Mouse (Mus musculus): ENCODE results near the gene Anxa11. TPM values are rescaled to one million over a fixed set of nuclear protein-coding genes. Genes with fewer than 3 reads are reported as not detected.
A peak's percentile ranks its signal among the peaks of the same experiment; 100 is the strongest.

Anxa11 gene
- polyA plus RNA-seq, 1 experiment: 62.5 TPM

DNA sequence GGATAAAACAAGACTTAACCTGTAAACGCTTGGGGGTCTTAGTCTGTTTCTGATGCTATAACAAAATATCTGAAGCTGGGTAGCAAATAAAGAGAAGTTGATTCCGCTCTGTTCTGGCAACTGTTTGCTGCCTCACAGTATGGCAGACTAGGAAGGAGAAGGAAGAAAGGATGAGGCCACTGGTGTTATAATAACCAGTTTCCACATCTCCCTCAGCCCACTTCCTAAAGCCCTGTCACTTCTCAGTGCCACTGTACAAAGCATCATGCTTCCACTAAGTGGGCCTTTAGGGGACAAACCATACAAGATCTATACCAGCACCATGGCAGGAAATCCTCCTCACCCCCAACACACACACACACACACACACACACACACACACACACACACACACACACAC, 8.5 kb downstream of the Anxa11 start:
- no peak for TF ChIP-seq POLR2A (IDR thresholded peaks at IDR 0.05; ENCODE audit: borderline replicate concordance, low read depth, low read length)
- no peak for TF ChIP-seq CTCF (IDR thresholded peaks at IDR 0.05; ENCODE audit: low read depth, low read length)
- H3K4me1 ChIP-seq (ENCODE audit: control insufficient read depth, insufficient read depth, low read length): peaks cover 29% of the 10 kb centered on the region

DNA sequence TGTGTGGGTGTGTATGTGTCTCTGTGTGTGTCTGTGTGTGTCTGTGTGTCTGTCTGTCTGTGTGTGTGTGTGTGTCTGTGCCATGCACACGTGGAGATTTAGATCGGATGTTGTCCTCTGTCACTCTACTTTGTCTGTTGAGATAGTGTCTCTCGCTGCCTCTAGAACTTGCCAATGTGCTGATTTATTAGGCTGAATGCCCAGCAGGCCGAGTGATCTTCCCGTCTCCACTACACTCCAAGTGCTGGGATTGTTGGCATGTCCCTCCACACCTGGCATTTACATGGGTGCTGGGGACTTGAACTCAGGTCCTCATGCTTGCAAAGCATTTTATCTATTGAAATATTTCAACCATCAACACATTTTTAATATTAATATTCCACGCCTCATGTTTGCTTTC, 9.2 kb downstream of the Anxa11 start:
- Histone ChIP-seq H3K27ac (ENCODE audit: insufficient read depth, low read depth, low read length) (no peak overlapping the region), H3K4me1 (ENCODE audit: control insufficient read depth, insufficient read depth, low read length) (peaks cover 35% of the 10 kb centered on the region), H3K4me3 (ENCODE audit: insufficient read depth, low read length) (no peak overlapping the region)
- TF ChIP-seq CTCF (IDR thresholded peaks at IDR 0.05; ENCODE audit: low read depth, low read length): no peak

More for the DNA sequence above, 8.5 kb downstream of the Anxa11 start:
- no peak overlapping the region for H3K27ac ChIP-seq (ENCODE audit: insufficient read depth, low read depth, low read length)
- H3K4me3 ChIP-seq (ENCODE audit: insufficient read depth, low read length): no peak overlapping the region

DNA sequence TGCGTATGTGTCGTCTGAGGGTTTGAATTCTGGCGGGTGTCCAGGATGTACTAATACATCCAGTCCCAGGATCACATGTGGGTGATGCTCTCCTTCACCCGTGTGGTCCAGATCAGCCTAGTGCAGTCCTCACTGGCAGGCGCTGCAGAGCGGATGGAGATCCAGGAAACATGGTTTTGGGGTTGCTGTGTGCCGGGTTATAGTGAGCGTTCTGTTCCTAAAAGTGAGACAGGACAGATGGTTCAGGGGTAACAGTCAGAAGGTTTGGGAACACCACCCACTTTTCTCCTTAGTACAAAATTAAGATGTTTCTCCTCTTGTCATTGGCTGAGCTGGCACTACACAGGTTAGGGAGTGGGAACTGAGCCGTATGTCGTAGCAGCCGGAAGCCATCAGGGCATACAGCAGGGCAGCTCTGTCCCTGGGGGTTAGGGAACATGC, 10.2 kb downstream of the Anxa11 start:
- Histone ChIP-seq H3K4me3 (ENCODE audit: insufficient read depth, low read length) (no peak overlapping the region), H3K4me1 (ENCODE audit: control insufficient read depth, insufficient read depth, low read length) (peaks cover 43% of the 10 kb centered on the region), H3K27ac (ENCODE audit: insufficient read depth, low read depth, low read length) (no peak overlapping the region)
- no peak for TF ChIP-seq POLR2A (IDR thresholded peaks at IDR 0.05; ENCODE audit: borderline replicate concordance, low read depth, low read length)
- TF ChIP-seq CTCF (IDR thresholded peaks at IDR 0.05; ENCODE audit: low read depth, low read length): no peak

DNA sequence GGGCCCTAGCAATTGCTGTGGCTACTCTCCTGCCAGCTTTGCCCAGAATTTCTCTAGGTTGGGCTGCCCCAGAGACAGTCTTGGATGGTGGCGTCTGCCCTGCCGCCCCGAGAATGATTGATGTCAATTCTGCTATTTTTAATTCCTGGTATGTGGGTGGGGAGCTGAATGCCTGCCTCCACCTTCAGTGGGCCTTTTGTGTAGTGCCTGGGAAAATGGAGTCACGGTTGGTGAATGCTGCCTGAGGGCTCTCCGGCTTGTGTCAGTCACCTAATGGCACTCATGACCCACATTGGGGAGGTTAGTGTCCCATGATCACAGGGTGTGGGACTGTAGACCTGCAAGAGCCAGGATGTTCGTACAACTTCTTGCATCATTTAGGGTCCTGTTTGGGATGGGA, 11.3 kb downstream of the Anxa11 start:
- no peak overlapping the region for H3K4me3 ChIP-seq (ENCODE audit: insufficient read depth, low read length)
- no peak overlapping the region for H3K27ac ChIP-seq (ENCODE audit: insufficient read depth, low read depth, low read length)
- H3K4me1 ChIP-seq (ENCODE audit: control insufficient read depth, insufficient read depth, low read length): peaks cover 51% of the 10 kb centered on the region
- TF ChIP-seq POLR2A (IDR thresholded peaks at IDR 0.05; ENCODE audit: borderline replicate concordance, low read depth, low read length): no peak

DNA sequence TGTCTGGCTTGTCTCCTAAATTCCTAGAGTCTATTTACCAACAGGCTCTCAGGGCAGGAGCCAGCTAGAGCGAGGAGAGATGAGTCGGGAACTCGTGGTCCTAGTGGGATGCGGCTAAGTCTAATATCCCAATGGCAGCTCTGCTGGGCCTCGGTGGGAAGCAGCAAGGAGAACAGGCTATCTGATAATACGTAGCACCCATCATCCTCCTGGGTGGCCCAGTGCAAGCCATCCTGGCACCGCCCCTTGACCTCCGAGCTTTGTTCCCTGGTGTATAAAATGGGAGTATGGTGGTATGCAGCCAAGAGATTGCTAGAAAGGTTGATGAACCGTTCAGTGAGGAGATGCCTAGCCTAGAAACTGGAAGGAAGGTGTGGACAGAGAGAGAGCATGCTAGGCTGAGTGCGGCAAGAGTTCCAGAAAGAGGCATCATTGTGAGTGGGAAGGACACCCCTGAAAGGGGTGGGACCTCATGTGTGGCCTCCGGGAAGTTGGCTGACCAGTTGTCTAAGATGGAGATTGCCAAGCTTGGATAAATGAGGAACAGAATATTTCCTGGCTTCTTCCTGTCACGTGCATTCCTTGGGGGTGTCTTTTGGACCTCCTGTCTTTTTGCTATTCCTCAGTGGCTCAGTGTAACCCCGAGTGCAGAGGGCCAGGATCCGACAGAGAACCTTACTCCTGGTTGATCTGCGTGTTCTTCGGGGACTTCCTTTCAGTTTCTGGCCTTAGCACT, 11.9 kb downstream of the Anxa11 start:
- H3K4me3 ChIP-seq (ENCODE audit: insufficient read depth, low read length): no peak overlapping the region
- TF ChIP-seq POLR2A (IDR thresholded peaks at IDR 0.05; ENCODE audit: borderline replicate concordance, low read depth, low read length): no peak
- no peak for TF ChIP-seq CTCF (IDR thresholded peaks at IDR 0.05; ENCODE audit: low read depth, low read length)
- peaks cover 51% of the 10 kb centered on the region for H3K4me1 ChIP-seq (ENCODE audit: control insufficient read depth, insufficient read depth, low read length)
- H3K27ac ChIP-seq (ENCODE audit: insufficient read depth, low read depth, low read length): no peak overlapping the region

DNA sequence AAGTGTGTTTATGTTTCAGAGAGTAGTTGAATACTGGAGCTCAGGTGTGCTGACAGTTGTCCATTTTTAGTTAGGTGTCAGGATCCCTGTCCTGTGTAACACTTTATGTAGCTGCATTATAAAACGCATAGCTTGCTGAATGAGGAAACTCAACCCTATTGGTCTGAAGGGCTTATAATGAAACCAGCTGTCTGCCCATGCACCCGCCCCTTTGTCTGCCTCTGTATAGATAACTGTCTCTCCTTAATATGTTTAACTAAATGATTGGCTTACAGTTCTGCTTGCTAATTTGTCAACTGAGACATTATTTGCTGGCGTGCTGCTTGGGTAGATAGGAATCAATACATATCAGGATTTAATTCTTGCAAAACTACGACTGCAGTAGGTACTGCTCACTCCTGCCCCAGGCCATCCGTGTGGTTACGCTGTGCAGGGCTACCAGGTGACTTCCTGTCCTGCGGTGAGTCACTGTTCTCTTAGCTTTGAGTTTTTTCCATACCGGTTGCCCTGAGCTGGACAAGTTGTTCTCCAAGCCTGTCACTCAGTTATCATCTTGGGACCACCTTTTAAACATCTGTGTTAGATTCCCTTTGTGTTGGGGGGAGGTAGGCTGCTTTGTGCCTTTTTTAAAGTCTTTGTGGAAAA, 13.4 kb downstream of the Anxa11 start:
- peaks cover 49% of the 10 kb centered on the region for H3K4me1 ChIP-seq (ENCODE audit: control insufficient read depth, insufficient read depth, low read length)

DNA sequence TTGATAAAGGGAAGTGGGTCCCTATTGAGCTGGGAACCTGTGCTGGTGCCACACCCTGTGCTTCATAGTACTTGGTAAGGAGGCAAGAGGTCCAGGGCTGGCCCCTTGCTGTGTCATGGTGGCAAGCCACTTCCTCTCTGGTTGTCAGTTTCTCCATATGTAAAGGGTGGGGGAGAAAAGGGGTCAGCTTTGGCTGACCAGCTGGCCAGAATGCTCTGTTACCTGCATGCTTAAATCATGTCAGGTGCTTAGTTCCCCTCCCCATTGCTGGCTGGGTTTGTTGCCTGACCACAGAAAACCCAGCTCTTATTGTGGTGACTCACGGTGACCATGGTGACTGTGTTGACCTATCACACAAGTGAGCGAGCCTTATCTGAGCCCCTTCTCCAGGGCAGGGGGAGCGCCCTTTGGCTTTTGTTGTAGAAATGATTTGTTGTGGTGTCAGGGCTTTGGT, 15.2 kb downstream of the Anxa11 start:
- H3K27ac ChIP-seq (ENCODE audit: insufficient read depth, low read depth, low read length): no peak overlapping the region

More for the DNA sequence above, 13.4 kb downstream of the Anxa11 start:
- TF ChIP-seq POLR2A (IDR thresholded peaks at IDR 0.05; ENCODE audit: borderline replicate concordance, low read depth, low read length) (no peak), CTCF (IDR thresholded peaks at IDR 0.05; ENCODE audit: low read depth, low read length) (no peak)
- Histone ChIP-seq H3K4me3 (ENCODE audit: insufficient read depth, low read length) (no peak overlapping the region), H3K27ac (ENCODE audit: insufficient read depth, low read depth, low read length) (no peak overlapping the region)

GRCm38 (mm10) chr14:25857940-25858339, 16.0 kb downstream of the Anxa11 start:
- H3K4me3 ChIP-seq (ENCODE audit: insufficient read depth, low read length): no peak overlapping the region
- TF ChIP-seq CTCF (IDR thresholded peaks at IDR 0.05; ENCODE audit: low read depth, low read length) (no peak), POLR2A (IDR thresholded peaks at IDR 0.05; ENCODE audit: borderline replicate concordance, low read depth, low read length) (no peak)
- H3K27ac ChIP-seq (ENCODE audit: insufficient read depth, low read depth, low read length): no peak overlapping the region
- H3K4me1 ChIP-seq (ENCODE audit: control insufficient read depth, insufficient read depth, low read length): peaks cover 54% of the 10 kb centered on the region

More for the DNA sequence above, 15.2 kb downstream of the Anxa11 start:
- Histone ChIP-seq H3K4me3 (ENCODE audit: insufficient read depth, low read length) (no peak overlapping the region), H3K4me1 (ENCODE audit: control insufficient read depth, insufficient read depth, low read length) (peaks cover 52% of the 10 kb centered on the region)
- no peak for TF ChIP-seq POLR2A (IDR thresholded peaks at IDR 0.05; ENCODE audit: borderline replicate concordance, low read depth, low read length)
- no peak for TF ChIP-seq CTCF (IDR thresholded peaks at IDR 0.05; ENCODE audit: low read depth, low read length)

GRCm38 (mm10) chr14:25861771-25862530, 20.0 kb downstream of the Anxa11 start:
- Histone ChIP-seq H3K4me3 (ENCODE audit: insufficient read depth, low read length) (peak overlapping the region; percentile 20), H3K4me1 (ENCODE audit: control insufficient read depth, insufficient read depth, low read length) (peaks cover 26% of the 10 kb centered on the region), H3K27ac (ENCODE audit: insufficient read depth, low read depth, low read length) (peak overlapping the region; percentile 54; the same call in 1 of the 2 replicates)
- no peak for TF ChIP-seq POLR2A (IDR thresholded peaks at IDR 0.05; ENCODE audit: borderline replicate concordance, low read depth, low read length)
- TF ChIP-seq CTCF (IDR thresholded peaks at IDR 0.05; ENCODE audit: low read depth, low read length): no peak

Measured in bone marrow macrophage, adult 2 months (primary cell).